Mouse (Mus musculus): ENCODE results near the gene Cmklr1. TPM values are rescaled to one million over a fixed set of nuclear protein-coding genes. Genes with fewer than 3 reads are reported as not detected.
A peak's percentile ranks its signal among the peaks of the same experiment; 100 is the strongest.

Gene Cmklr1
- polyA plus RNA-seq, 1 experiment from 2014 or later: 3.4 TPM

- H3K27ac ChIP-seq: no peak overlapping the region
- 94% methylated on average over 8 of the region's 8 CpGs for WGBS
These were observed 3.1 kb downstream of the Cmklr1 start for GRCm38 (mm10) chr5:113647141-113647540.

GRCm38 (mm10) chr5:113644520-113644919 lies 5.7 kb downstream of the Cmklr1 start:
- Histone ChIP-seq H3K4me1 (peaks cover 46% of the 10 kb centered on the region), H3K9me3 (replicated peaks) (no peaks in the 10 kb centered on the region), H3K36me3 (no peaks in the 10 kb centered on the region), H3K27ac (0 out of 2 replicates have a peak overlapping the region, but pooled peaks have one; percentile 3), H3K27me3 (ENCODE audit: low read depth, poor library complexity, severe bottlenecking) (peaks cover 12% of the 10 kb centered on the region), H3K4me3 (no peak overlapping the region)
- no peak for DNase-seq (ENCODE audit: low spot score)
- 87% methylated on average over 4 of the region's 4 CpGs for WGBS

More at GRCm38 (mm10) chr5:113647141-113647540, 3.1 kb downstream of the Cmklr1 start:
- peaks cover 52% of the 10 kb centered on the region for H3K4me1 ChIP-seq
- peaks cover 25% of the 10 kb centered on the region for H3K27me3 ChIP-seq (ENCODE audit: low read depth, poor library complexity, severe bottlenecking)
- H3K4me3 ChIP-seq: no peak overlapping the region
- H3K36me3 ChIP-seq: no peaks in the 10 kb centered on the region
- DNase-seq (ENCODE audit: low spot score): no peak
- no peaks in the 10 kb centered on the region for H3K9me3 ChIP-seq (replicated peaks)

GRCm38 (mm10) chr5:113643107-113643848 lies 6.9 kb downstream of the Cmklr1 start:
- Histone ChIP-seq H3K4me3 (0 out of 2 replicates have a peak overlapping the region, but pooled peaks have one; percentile 21), H3K9me3 (replicated peaks) (no peaks in the 10 kb centered on the region), H3K4me1 (peaks cover 45% of the 10 kb centered on the region), H3K36me3 (no peaks in the 10 kb centered on the region), H3K27me3 (ENCODE audit: low read depth, poor library complexity, severe bottlenecking) (peaks cover 6% of the 10 kb centered on the region; the same call in 1 of the 2 replicates), H3K27ac (peak overlapping the region; percentile 61; the same call in 1 of the 2 replicates)
- 59% methylated on average over 18 of the region's 18 CpGs for WGBS
- DNase-seq (ENCODE audit: low spot score): peak; percentile 57

GRCm38 (mm10) chr5:113641066-113641465 lies 9.2 kb downstream of the Cmklr1 start:
- WGBS: 69% methylated on average over 6 of the region's 6 CpGs
- no peaks in the 10 kb centered on the region for H3K36me3 ChIP-seq

GRCm38 (mm10) chr5:113639126-113639525 lies 11.1 kb downstream of the Cmklr1 start:
- WGBS: 71% methylated on average over 5 of the region's 5 CpGs
- H3K27me3 ChIP-seq (ENCODE audit: low read depth, poor library complexity, severe bottlenecking): no peaks in the 10 kb centered on the region

More at GRCm38 (mm10) chr5:113641066-113641465, 9.2 kb downstream of the Cmklr1 start:
- Histone ChIP-seq H3K9me3 (replicated peaks) (no peaks in the 10 kb centered on the region), H3K4me3 (no peak overlapping the region), H3K27ac (peak overlapping the region; percentile 12; the same call in 1 of the 2 replicates), H3K27me3 (ENCODE audit: low read depth, poor library complexity, severe bottlenecking) (peaks cover 6% of the 10 kb centered on the region; the same call in 1 of the 2 replicates), H3K4me1 (peaks cover 59% of the 10 kb centered on the region)
- no peak for DNase-seq (ENCODE audit: low spot score)

GRCm38 (mm10) chr5:113638055-113638454 lies 12.2 kb downstream of the Cmklr1 start:
- H3K36me3 ChIP-seq: no peaks in the 10 kb centered on the region
- no peak overlapping the region for H3K4me3 ChIP-seq
- no peaks in the 10 kb centered on the region for H3K27me3 ChIP-seq (ENCODE audit: low read depth, poor library complexity, severe bottlenecking)
- peaks cover 75% of the 10 kb centered on the region for H3K4me1 ChIP-seq
- no peaks in the 10 kb centered on the region for H3K9me3 ChIP-seq (replicated peaks)
- H3K27ac ChIP-seq: peak overlapping the region; percentile 42; the same call in 1 of the 2 replicates
- WGBS: 87% methylated on average over 12 of the region's 12 CpGs
- no peak for DNase-seq (ENCODE audit: low spot score)

More at GRCm38 (mm10) chr5:113639126-113639525, 11.1 kb downstream of the Cmklr1 start:
- Histone ChIP-seq H3K4me1 (peaks cover 75% of the 10 kb centered on the region), H3K27ac (no peak overlapping the region), H3K9me3 (replicated peaks) (no peaks in the 10 kb centered on the region), H3K4me3 (no peak overlapping the region), H3K36me3 (no peaks in the 10 kb centered on the region)
- no peak for DNase-seq (ENCODE audit: low spot score)

GRCm38 (mm10) chr5:113637631-113638030 lies 12.6 kb downstream of the Cmklr1 start:
- peaks cover 75% of the 10 kb centered on the region for H3K4me1 ChIP-seq
- DNase-seq (ENCODE audit: low spot score): no peak
- no peaks in the 10 kb centered on the region for H3K9me3 ChIP-seq (replicated peaks)
- no peaks in the 10 kb centered on the region for H3K36me3 ChIP-seq
- peak overlapping the region; percentile 42; the same call in 1 of the 2 replicates for H3K27ac ChIP-seq
- 90% methylated on average over 4 of the region's 4 CpGs for WGBS
- no peak overlapping the region for H3K4me3 ChIP-seq
- H3K27me3 ChIP-seq (ENCODE audit: low read depth, poor library complexity, severe bottlenecking): no peaks in the 10 kb centered on the region

GRCm38 (mm10) chr5:113635861-113636565 lies 14.2 kb downstream of the Cmklr1 start:
- H3K9me3 ChIP-seq (replicated peaks): no peaks in the 10 kb centered on the region
- no peaks in the 10 kb centered on the region for H3K36me3 ChIP-seq
- H3K27me3 ChIP-seq (ENCODE audit: low read depth, poor library complexity, severe bottlenecking): no peaks in the 10 kb centered on the region
- no peak overlapping the region for H3K4me3 ChIP-seq
- no peak for DNase-seq (ENCODE audit: low spot score)
- H3K27ac ChIP-seq: peak overlapping the region; percentile 79; the same call in 1 of the 2 replicates
- WGBS: 83% methylated on average over 15 of the region's 15 CpGs
- peaks cover 88% of the 10 kb centered on the region for H3K4me1 ChIP-seq

GRCm38 (mm10) chr5:113634887-113635610 lies 15.2 kb downstream of the Cmklr1 start:
- no peaks in the 10 kb centered on the region for H3K9me3 ChIP-seq (replicated peaks)
- no peak overlapping the region for H3K4me3 ChIP-seq
- H3K36me3 ChIP-seq: no peaks in the 10 kb centered on the region
- H3K4me1 ChIP-seq: peaks cover 88% of the 10 kb centered on the region
- WGBS: 83% methylated on average over 7 of the region's 7 CpGs
- DNase-seq (ENCODE audit: low spot score): no peak
- peak overlapping the region; percentile 79 for H3K27ac ChIP-seq
- no peaks in the 10 kb centered on the region for H3K27me3 ChIP-seq (ENCODE audit: low read depth, poor library complexity, severe bottlenecking)

GRCm38 (mm10) chr5:113634024-113634651 lies 16.1 kb downstream of the Cmklr1 start:
- Histone ChIP-seq H3K27ac (peak overlapping the region; percentile 79), H3K36me3 (no peaks in the 10 kb centered on the region), H3K9me3 (replicated peaks) (no peaks in the 10 kb centered on the region), H3K27me3 (ENCODE audit: low read depth, poor library complexity, severe bottlenecking) (no peaks in the 10 kb centered on the region), H3K4me1 (peaks cover 84% of the 10 kb centered on the region), H3K4me3 (peak overlapping the region; percentile 16)
- DNase-seq (ENCODE audit: low spot score): peak; percentile 68
- WGBS: 28% methylated on average over 13 of the region's 13 CpGs

GRCm38 (mm10) chr5:113633037-113633714 lies 17.1 kb downstream of the Cmklr1 start:
- no peaks in the 10 kb centered on the region for H3K36me3 ChIP-seq
- 9% methylated on average over 9 of the region's 9 CpGs for WGBS
- peak overlapping the region; percentile 26 for H3K4me3 ChIP-seq
- H3K27ac ChIP-seq: peak overlapping the region; percentile 79
- H3K27me3 ChIP-seq (ENCODE audit: low read depth, poor library complexity, severe bottlenecking): no peaks in the 10 kb centered on the region
- H3K9me3 ChIP-seq (replicated peaks): no peaks in the 10 kb centered on the region
- DNase-seq (ENCODE audit: low spot score): peak; percentile 55
- H3K4me1 ChIP-seq: peaks cover 89% of the 10 kb centered on the region
